Mouse (Mus musculus) bone marrow macrophage, adult 2 months (primary cell): ENCODE data around the gene Olfr323. TPM values are rescaled to one million over a fixed set of nuclear protein-coding genes. Genes with fewer than 3 reads are reported as not detected.

Experiments
- H3K27ac ChIP-seq: 2 replicates; pipeline ENCODE4 v1.5.1; 2012; ENCODE audit warnings: low read depth, low read length; ENCODE audit not compliant: insufficient read depth
- H3K4me1 ChIP-seq: 2 replicates; pipeline ENCODE4 v1.6.1; 2012; ENCODE audit warnings: low read length; ENCODE audit not compliant: control insufficient read depth, insufficient read depth
- H3K4me3 ChIP-seq: 2 replicates; pipeline ENCODE4 v1.5.1; 2012; ENCODE audit warnings: mild to moderate bottlenecking, low read length, moderate library complexity; ENCODE audit not compliant: insufficient read depth
- CTCF ChIP-seq: IDR thresholded peaks from 2 replicates; pipeline ENCODE4 v1.5.1; 2012; ENCODE audit warnings: low read depth, mild to moderate bottlenecking, low read length, moderate library complexity
- POLR2A ChIP-seq: IDR thresholded peaks from 2 replicates; pipeline ENCODE4 v1.6.1; 2012; ENCODE audit warnings: mild to moderate bottlenecking, low read depth, low read length, borderline replicate concordance
- polyA plus RNA-seq: library from polyadenylated mRNA; stranded (reverse); fragments of >200 nt; gene quantifications from 2 replicates; pipeline ENCODE4 v1.2.4, GENCODE M21; 2012; ENCODE audit not compliant: missing spikeins, insufficient read depth, insufficient read length

Olfr323 gene
- not detected in 2 replicates for polyA plus RNA-seq

DNA sequence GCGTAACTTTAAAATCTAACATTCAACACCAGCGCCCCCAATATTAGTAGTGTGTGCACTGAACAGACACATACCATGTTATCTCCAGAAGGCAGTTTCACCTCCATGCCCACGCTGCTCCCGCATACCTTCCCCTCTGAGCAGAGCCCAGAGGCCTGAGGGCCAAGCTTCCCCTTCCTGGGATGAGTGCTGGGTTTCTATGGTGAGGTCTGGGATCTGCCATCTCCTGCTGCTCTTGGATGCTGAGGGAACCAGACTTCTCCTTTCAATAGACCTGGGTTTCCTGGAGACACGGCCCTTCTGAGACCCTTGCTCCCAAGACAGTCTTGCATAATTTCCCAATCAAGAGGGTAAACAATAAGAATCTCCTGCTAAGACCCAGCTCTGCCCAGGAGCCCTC, at the start of gene Olfr323:
Gene Olfr323, minus strand, starts transcription at position 101 of the 400 bp plus-strand sequence.
- Histone ChIP-seq H3K27ac (no peak within 1 kb of the TSS), H3K4me3 (no peak within 1 kb of the TSS), H3K4me1 (no peaks in the 10 kb centered on the region)
- TF ChIP-seq CTCF, result no peak
- TF ChIP-seq POLR2A, result no peak

DNA sequence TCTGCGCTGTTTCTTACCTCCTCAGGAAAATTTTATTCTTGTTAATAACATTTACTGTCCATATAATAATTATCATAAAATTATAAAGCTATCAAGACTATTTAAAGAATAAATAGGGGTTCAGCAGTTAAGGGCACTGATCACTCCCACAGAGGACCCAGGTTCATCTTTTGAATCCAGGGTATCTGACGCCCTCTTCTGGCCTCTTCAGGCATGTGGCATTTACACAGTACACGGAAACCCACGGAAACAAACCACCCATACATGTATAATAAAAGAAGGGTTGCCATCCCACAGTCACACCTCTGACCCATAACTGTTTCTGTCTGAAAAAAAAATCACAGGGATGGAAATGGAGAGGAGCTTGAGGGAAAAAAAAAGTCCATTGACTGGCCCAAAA, 41.5 kb upstream of the Olfr323 start:
- no peak overlapping the region for H3K4me3 ChIP-seq
- no peak overlapping the region for H3K27ac ChIP-seq
- TF ChIP-seq POLR2A (no peak), CTCF (no peak)
- no peaks in the 10 kb centered on the region for H3K4me1 ChIP-seq

DNA sequence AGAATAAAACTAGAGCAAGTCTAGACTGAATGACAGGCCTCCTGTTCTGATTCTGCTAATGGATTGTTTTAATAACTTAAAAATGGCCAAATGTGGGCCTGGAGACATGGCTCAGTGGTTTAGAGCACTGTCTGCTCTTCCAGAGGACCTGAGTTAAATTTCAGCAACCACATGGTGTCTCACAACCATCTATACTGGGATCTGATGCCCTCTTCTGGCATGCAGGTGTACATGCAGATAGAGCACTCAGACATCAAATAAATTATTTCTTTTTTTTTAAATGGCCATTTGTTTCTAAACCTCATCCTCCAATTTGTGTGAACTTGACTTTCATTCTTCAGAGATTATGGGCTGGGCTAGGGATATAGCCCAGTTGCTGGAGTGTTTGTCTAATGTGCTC, 39.0 kb upstream of the Olfr323 start:
- no peaks in the 10 kb centered on the region for H3K4me1 ChIP-seq
- TF ChIP-seq POLR2A, result no peak
- no peak for TF ChIP-seq CTCF

DNA sequence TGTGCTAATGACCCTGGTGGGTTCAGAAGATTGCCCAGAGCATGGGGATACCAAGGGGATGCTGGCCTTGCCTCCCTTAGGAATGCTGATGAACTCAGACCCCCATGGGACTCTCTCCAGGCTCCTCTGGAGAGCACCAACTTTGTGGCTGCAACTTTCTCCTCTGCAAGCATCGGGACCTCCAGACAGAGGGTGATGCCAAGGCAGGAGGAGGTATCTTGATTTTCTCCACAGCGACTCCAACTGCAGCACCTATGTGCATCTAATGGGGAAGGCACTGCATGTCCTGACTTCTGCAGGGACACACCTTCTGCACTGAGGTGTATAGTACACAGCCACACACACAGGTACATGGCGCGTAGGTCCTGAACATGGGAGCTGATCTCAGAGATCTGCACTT, 28.3 kb upstream of the Olfr323 start, which contains the start of gene Olfr322:
Gene Olfr322, plus strand, starts transcription at position 187 of the 400 bp plus-strand sequence.
- Histone ChIP-seq H3K4me3 (no peak within 1 kb of the TSS), H3K27ac (no peak within 1 kb of the TSS), H3K4me1 (no peaks in the 10 kb centered on the region)
- TF ChIP-seq CTCF, result no peak
- no peak for TF ChIP-seq POLR2A

More for the DNA sequence above, 39.0 kb upstream of the Olfr323 start:
- Histone ChIP-seq H3K4me3 (no peak overlapping the region), H3K27ac (no peak overlapping the region)

DNA sequence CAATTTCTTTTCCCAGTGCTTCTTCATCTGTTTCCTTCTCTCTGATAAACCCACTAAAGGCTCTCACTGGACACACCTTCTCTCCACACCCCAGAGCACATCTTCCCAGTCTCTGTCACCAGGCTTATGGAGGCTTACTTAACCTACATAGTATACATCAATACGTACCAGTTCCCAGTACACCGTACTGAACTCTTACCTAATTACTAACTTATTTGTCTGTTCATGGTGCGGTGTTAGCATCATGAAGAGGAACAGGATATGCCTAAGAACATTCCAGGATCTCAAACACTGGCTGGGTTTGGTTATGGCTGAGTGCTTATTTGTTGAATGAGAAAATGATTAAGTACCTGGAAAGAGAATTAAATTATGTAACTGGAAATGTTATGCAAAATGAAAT, 24.9 kb upstream of the Olfr323 start:
- TF ChIP-seq POLR2A (no peak), CTCF (no peak)
- Histone ChIP-seq H3K4me3 (no peak overlapping the region), H3K4me1 (no peaks in the 10 kb centered on the region), H3K27ac (no peak overlapping the region)

DNA sequence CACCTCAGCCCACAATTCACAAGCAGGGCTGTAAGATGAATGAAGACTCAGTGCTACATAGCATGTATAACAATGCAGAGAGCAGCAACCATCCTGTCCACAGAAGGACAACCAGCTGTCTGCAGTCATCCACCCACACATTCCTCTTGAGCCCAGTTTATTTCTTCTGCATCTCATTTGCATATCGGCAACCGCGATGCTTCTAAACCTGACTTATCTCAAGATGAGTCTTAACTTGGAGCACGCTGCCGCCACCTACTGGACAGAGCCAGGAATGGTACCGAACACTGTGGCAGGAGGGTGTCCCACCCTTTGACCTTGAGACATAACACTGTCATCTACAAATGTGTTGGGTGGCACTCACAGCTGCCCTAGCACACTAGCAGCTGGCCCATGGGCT, 13.0 kb upstream of the Olfr323 start:
- H3K27ac ChIP-seq, result no peak overlapping the region
- no peaks in the 10 kb centered on the region for H3K4me1 ChIP-seq
- H3K4me3 ChIP-seq, result no peak overlapping the region
- TF ChIP-seq POLR2A, result no peak
- peak; percentile 79 for TF ChIP-seq CTCF

DNA sequence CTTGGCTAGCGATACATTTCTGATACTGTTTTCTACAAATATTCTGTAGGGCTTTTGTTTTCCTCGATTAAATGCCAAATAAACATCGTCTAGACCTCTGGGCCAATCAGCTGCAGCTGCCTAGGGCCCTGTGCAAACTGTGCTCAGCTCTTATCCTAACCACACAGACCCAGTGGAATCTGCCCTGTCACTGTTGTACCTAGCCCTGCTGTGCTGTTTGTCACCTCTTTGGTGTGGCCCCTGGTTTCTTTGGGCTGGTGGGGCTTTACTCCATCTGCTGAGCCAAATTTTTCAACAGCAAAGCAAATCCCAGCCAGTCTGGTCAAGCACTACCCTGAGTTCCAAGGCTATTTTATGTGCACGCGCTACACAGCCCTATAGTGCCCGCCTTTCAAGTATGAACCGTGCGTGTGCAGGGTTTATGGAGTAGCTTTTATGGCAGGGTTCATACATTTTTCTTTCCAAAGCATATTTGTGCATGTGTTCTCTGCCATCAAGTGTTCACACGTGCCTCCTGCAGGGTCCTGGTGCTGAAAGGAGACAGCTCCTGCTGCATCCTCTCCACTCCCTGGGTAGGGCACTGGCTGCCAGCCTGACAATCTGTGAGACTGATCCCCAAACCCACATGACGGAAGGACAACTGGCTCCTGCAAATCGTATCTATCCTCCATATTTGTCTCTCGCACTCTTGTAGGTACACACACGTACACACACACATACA, 11.5 kb upstream of the Olfr323 start:
- Histone ChIP-seq H3K27ac (no peak overlapping the region), H3K4me3 (no peak overlapping the region), H3K4me1 (no peaks in the 10 kb centered on the region)
- TF ChIP-seq POLR2A (no peak), CTCF (no peak)

DNA sequence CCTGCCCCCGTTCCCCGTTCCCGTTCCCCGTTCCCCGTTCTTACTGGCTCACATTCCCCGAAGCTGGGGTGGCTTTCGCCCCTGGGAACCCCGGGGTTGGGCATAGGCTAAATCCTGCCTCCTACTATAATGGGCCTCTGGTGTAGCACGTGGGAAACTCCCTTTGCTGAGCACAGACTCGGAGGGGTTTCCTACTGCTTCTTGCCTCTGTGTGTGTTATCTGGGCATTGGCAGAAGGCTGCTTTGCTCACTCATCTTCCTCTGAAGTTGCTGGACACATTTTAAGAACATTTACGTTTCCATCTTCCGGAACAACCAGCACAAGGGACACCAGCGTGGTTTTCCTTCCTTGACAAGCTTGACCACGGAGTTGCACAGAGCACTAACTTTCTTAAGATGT, 10.8 kb upstream of the Olfr323 start:
- no peaks in the 10 kb centered on the region for H3K4me1 ChIP-seq
- no peak overlapping the region for H3K27ac ChIP-seq

DNA sequence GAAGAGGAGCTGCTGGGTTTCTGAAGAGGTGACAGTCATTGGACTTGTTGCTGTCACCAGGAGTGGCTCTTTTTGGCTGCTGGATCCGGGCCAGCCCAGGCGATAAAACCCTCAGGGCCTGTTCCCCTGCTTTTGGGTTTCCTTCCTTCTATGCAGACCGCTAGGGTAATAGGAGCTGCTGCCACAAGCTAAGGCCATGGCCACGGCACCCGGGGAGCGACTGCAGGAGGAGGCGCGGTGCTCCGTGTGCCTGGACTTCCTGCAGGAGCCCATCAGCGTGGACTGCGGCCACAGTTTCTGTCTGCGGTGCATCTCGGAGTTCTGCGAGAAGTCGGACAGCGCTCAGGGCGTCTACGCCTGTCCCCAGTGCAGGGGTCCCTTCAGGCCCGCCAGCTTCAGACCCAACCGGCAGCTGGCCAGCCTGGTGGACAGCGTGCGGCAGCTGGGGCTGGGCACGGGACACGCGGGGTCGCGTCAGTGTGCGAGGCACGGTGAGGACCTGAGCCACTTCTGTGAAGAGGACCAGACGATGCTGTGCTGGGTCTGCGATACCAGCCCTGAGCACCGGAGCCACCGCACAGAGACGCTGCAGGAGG, 10.1 kb upstream of the Olfr323 start, which contains the start of gene Trim58:
Gene Trim58, plus strand, starts transcription at position 194 of the 596 bp plus-strand sequence.
- Histone ChIP-seq H3K27ac (no peak within 1 kb of the TSS), H3K4me3 (no peak within 1 kb of the TSS), H3K4me1 (no peaks in the 10 kb centered on the region)

More for the DNA sequence above, 10.8 kb upstream of the Olfr323 start:
- H3K4me3 ChIP-seq, result no peak overlapping the region
- TF ChIP-seq CTCF, result no peak

DNA sequence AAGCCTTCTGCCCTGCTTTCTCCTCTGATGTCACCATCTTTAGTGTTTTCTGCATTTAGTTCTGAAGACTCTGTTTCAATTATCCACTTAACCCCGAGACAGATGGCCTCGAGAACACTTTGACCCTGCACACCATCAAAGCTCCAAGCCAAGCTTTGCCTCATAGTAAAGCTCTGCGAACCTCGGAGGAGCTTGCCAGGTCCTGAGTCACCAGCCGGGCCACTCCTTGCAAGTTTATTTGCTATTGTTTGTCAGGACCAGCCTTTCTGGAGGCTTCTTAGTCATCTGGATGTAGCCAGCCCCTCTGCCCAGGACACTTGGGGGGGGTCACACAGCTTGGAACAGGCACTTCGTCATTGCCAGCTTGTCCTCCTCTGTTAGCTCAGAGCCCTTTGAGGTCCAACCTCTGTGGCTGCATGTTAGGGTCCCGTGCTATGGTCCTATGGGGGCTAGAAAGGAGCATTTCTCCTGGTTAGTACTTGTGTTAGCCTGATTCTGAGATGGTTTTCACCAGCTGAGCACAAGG, 7.9 kb upstream of the Olfr323 start:
- Histone ChIP-seq H3K4me3 (no peak overlapping the region), H3K4me1 (no peaks in the 10 kb centered on the region)
- no peak for TF ChIP-seq CTCF
- no peak for TF ChIP-seq POLR2A

More for the DNA sequence above, 10.1 kb upstream of the Olfr323 start, which contains the start of gene Trim58:
- TF ChIP-seq POLR2A, result no peak
- no peak for TF ChIP-seq CTCF

More for the DNA sequence above, 7.9 kb upstream of the Olfr323 start:
- no peak overlapping the region for H3K27ac ChIP-seq
